Mouse (Mus musculus) neutrophil, adult 65 days (primary cell): ENCODE results near the gene Abca4. TPM values are rescaled to one million over a fixed set of nuclear protein-coding genes. Genes with fewer than 3 reads are reported as not detected.

ENCODE experiments used
- total RNA-seq: library from RNA; stranded (reverse); gene quantifications from 2 replicates; pipeline ENCODE4 v1.2.4, GENCODE M21; 2023

Gene Abca4
- total RNA-seq: 0.59 and 1.0 TPM in 2 replicates

DNA sequence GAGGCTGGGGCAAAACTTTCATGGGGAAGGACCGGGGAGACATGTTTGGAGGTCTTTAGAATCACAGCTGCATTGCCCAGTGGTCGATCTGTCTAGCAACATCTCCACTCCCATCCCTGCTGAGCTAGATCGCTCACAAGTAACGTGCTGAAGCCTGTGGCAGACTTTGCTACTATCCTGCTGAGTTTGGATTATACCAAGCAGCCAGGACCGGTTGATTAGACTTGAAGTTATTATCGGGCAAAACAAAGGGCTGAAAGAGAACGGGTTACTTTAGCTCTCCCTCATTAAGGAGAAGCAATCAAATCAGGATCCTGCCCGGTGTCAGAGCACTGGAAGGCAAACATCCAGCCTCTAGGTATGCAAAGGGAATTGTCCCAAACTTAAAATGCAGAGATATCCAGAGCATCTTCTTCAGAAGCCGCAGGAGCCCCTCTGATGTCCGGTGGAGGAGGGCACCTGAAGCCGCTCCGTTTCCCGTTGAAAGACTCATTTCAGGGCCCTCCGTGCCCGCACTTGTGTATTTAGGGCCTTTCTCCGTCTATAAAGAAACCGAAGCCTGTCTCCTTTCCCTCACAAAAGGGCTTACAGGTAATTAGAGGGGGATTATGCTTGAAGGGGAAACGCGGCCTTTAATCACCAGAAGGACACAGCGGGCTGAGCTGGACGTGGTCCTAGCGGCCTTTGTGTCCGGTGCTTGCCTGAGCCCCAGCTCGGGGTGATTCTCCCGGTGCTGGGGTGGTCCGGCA is at the start of gene Abca4:
Gene Abca4 (plus strand): TSS at position 645 of the 749 bp plus-strand sequence.

Other genes starting within 250 kb of the Abca4 start
- gene Abcd3, start 229.1 kb upstream of the Abca4 start, total RNA-seq: 7.4 and 9.6 TPM in 2 replicates
- gene Arhgap29, start 91.9 kb upstream of the Abca4 start, total RNA-seq: 0.14 and 0.41 TPM in 2 replicates
- 33.0 and 43.4 TPM in 2 replicates for gene Gclm, start 201.1 kb downstream of the Abca4 start, total RNA-seq
- gene Dnttip2, start 229.9 kb downstream of the Abca4 start, total RNA-seq: 54.4 and 57.1 TPM in 2 replicates
- gene Bcar3, start 249.7 kb downstream of the Abca4 start, total RNA-seq: 5.1 and 5.9 TPM in 2 replicates